Mouse (Mus musculus) left cerebral cortex, adult 2 months (tissue): ENCODE measurements at regions not wholly inside any gene's neighbourhood (a gene's known extent, or its start where the extent isn't known, plus 50 kb on each side); places are given as distances from the start of the nearest gene placed in this dataset.

ENCODE experiments used
- DNase-seq, 2 experiments: peaks; one replicate each; pipeline ENCODE4 v3.0.0; 2021 to 2022; ENCODE audit warnings: low spot score in 2 of 2, mixed read lengths in 1 of 2; ENCODE audit errors: extremely low spot score in 1 of 2
- H3K27ac ChIP-seq: fragments of 200-600 bp; 2 replicates; pipeline ENCODE4 v1.8.1; 2022
- H3K4me3 ChIP-seq: fragments of 200-600 bp; 2 replicates; pipeline ENCODE4 v1.8.1; 2022
- CTCF ChIP-seq: fragments of 200-600 bp; IDR thresholded peaks from 2 replicates; pipeline ENCODE4 v1.8.1; 2022; ENCODE audit warnings: antibody characterized with exemption, mild to moderate bottlenecking, moderate library complexity
- intact Hi-C: fragments of 180-260 bp; cut with DNase I; formaldehyde crosslinking; loops from one replicate; pipeline ENCODE4 v1.15.1; 2025

- H3K27ac ChIP-seq, result no peak overlapping the region
- H3K4me3 ChIP-seq, result no peak overlapping the region
- TF ChIP-seq CTCF, result no peak
- intact Hi-C loops, result no loop called here
- no peak for DNase-seq
These were observed 183.3 kb upstream of the Tbx3 start for GRCm38 (mm10) chr5:119487184-119487583.

GRCm38 (mm10) chr5:119497501-119497900, 173.0 kb upstream of the Tbx3 start:
- no peak overlapping the region for H3K27ac ChIP-seq
- DNase-seq, result no peak
- TF ChIP-seq CTCF, result no peak
- intact Hi-C loops, result no loop called here
- H3K4me3 ChIP-seq, result no peak overlapping the region

GRCm38 (mm10) chr5:119498431-119498830, 172.0 kb upstream of the Tbx3 start:
- intact Hi-C loops, result no loop called here
- Histone ChIP-seq H3K4me3 (no peak overlapping the region), H3K27ac (no peak overlapping the region)
- DNase-seq, result no peak
- no peak for TF ChIP-seq CTCF

- Histone ChIP-seq H3K4me3 (no peak overlapping the region), H3K27ac (no peak overlapping the region)
- no peak for DNase-seq
- no peak for TF ChIP-seq CTCF
- intact Hi-C loops, result no loop called here
These were observed 162.8 kb upstream of the Tbx3 start for GRCm38 (mm10) chr5:119507709-119508108.

GRCm38 (mm10) chr5:119518506-119519252, 151.8 kb upstream of the Tbx3 start:
- DNase-seq, result no peak
- no peak for TF ChIP-seq CTCF
- H3K27ac ChIP-seq, result no peak overlapping the region
- H3K4me3 ChIP-seq, result no peak overlapping the region
- intact Hi-C loops, result no loop called here

- intact Hi-C loops, result no loop called here
- no peak for DNase-seq
- no peak for TF ChIP-seq CTCF
- Histone ChIP-seq H3K27ac (no peak overlapping the region), H3K4me3 (no peak overlapping the region)
These were observed 146.3 kb upstream of the Tbx3 start for GRCm38 (mm10) chr5:119524171-119524570.

GRCm38 (mm10) chr5:119525960-119526359, 144.5 kb upstream of the Tbx3 start:
- H3K27ac ChIP-seq, result no peak overlapping the region
- intact Hi-C loops, result no loop called here
- TF ChIP-seq CTCF, result no peak
- no peak overlapping the region for H3K4me3 ChIP-seq
- no peak for DNase-seq

GRCm38 (mm10) chr5:119530009-119530408, 140.5 kb upstream of the Tbx3 start:
- DNase-seq, result no peak
- Histone ChIP-seq H3K4me3 (no peak overlapping the region), H3K27ac (no peak overlapping the region)
- intact Hi-C loops, result no loop called here
- TF ChIP-seq CTCF, result no peak

GRCm38 (mm10) chr5:119534946-119535345, 135.5 kb upstream of the Tbx3 start:
- Histone ChIP-seq H3K4me3 (no peak overlapping the region), H3K27ac (no peak overlapping the region)
- intact Hi-C loops, result no loop called here
- TF ChIP-seq CTCF, result no peak
- no peak for DNase-seq

- no peak overlapping the region for H3K4me3 ChIP-seq
- H3K27ac ChIP-seq, result no peak overlapping the region
- no peak for DNase-seq
- no peak for TF ChIP-seq CTCF
- intact Hi-C loops, result no loop called here
These were observed 127.6 kb upstream of the Tbx3 start for GRCm38 (mm10) chr5:119542836-119543235.

- Histone ChIP-seq H3K4me3 (no peak overlapping the region), H3K27ac (no peak overlapping the region)
- intact Hi-C loops, result no loop called here
- no peak for TF ChIP-seq CTCF
- DNase-seq, result no peak
These were observed 126.8 kb upstream of the Tbx3 start for GRCm38 (mm10) chr5:119543716-119544115.

- intact Hi-C loops, result no loop called here
- TF ChIP-seq CTCF, result no peak
- DNase-seq, result no peak
- no peak overlapping the region for H3K27ac ChIP-seq
- H3K4me3 ChIP-seq, result no peak overlapping the region
These were observed 125.8 kb upstream of the Tbx3 start for GRCm38 (mm10) chr5:119544681-119545080.

- no peak for TF ChIP-seq CTCF
- intact Hi-C loops, result no loop called here
- no peak overlapping the region for H3K27ac ChIP-seq
- H3K4me3 ChIP-seq, result no peak overlapping the region
- DNase-seq, result no peak
These were observed 123.4 kb upstream of the Tbx3 start for GRCm38 (mm10) chr5:119547070-119547469.
